8 mouse cellular contexts compared by ENCODE assay signal in genomic region chr4:130341691-130342090, GRCm38 (mm10). TPM values are rescaled to one million over a fixed set of nuclear protein-coding genes. Genes with fewer than 3 reads are reported as not detected.
DNase-seq lines count a peak whose midpoint lies in the region; ATAC-seq lines count a peak whose summit lies in the region.

No protein-coding gene starts in this region.

- no peak overlapping the region for H3K4me2 ChIP-seq in midbrain, embryonic 11.5 days
- H3K4me2 ChIP-seq in midbrain, embryonic 15.5 days: no peak overlapping the region

- WGBS in midbrain, embryonic 11.5 days: 30% methylated on average over 4 of the region's 4 CpGs
- WGBS in midbrain, embryonic 15.5 days: 24% methylated on average over 4 of the region's 4 CpGs
- 38% methylated on average over 4 of the region's 4 CpGs for WGBS in limb, embryonic 10.5 days

- peak; percentile 91 for DNase-seq in midbrain, embryonic 11.5 days (ENCODE audit: low spot score, missing footprints)
- DNase-seq in T-cell, adult 2 months (ENCODE audit: low spot score): peak; percentile 52
- DNase-seq in cerebellum, adult 9-11 months: peak; percentile 58
- peak; percentile 8 for DNase-seq in gonadal fat pad, adult 2 months (ENCODE audit: low read depth)
- peak; percentile 52 for DNase-seq in limb, embryonic 10.5 days (ENCODE audit: low spot score)
- DNase-seq in natural killer cell, adult 2 months (ENCODE audit: low spot score in 2 of 2): peak; percentile 15 to 41
- DNase-seq in yolk sac, embryonic 10.5 days (ENCODE audit: low spot score): peak; percentile 54

- H3K27ac ChIP-seq in midbrain, embryonic 11.5 days (ENCODE audit: low read depth, low read length): no peak overlapping the region
- H3K27ac ChIP-seq in midbrain, embryonic 15.5 days: no peak overlapping the region
- no peak overlapping the region for H3K27ac ChIP-seq in limb, embryonic 10.5 days

- peaks cover 1% of the 10 kb centered on the region; the same call in 1 of the 2 replicates for H3K36me3 ChIP-seq in midbrain, embryonic 11.5 days (ENCODE audit: control insufficient read depth, insufficient read depth, low read length)
- peaks cover 18% of the 10 kb centered on the region for H3K36me3 ChIP-seq in midbrain, embryonic 15.5 days (replicated peaks)
- H3K36me3 ChIP-seq in limb, embryonic 10.5 days: peaks cover 61% of the 10 kb centered on the region

- H3K4me3 ChIP-seq in midbrain, embryonic 11.5 days (ENCODE audit: low read depth, low read length): no peak overlapping the region
- H3K4me3 ChIP-seq in midbrain, embryonic 15.5 days: no peak overlapping the region
- no peak overlapping the region for H3K4me3 ChIP-seq in limb, embryonic 10.5 days

- no peak for ATAC-seq in midbrain, embryonic 11.5 days (ENCODE audit: low FRiP score)
- no peak for ATAC-seq in midbrain, embryonic 15.5 days (replicated peaks)

- H3K27me3 ChIP-seq in midbrain, embryonic 11.5 days (ENCODE audit: control insufficient read depth, insufficient read depth, low read length): no peaks in the 10 kb centered on the region
- no peaks in the 10 kb centered on the region for H3K27me3 ChIP-seq in midbrain, embryonic 15.5 days (replicated peaks)
- no peaks in the 10 kb centered on the region for H3K27me3 ChIP-seq in limb, embryonic 10.5 days (ENCODE audit: low read depth, poor library complexity, severe bottlenecking)

- H3K9ac ChIP-seq in midbrain, embryonic 11.5 days (ENCODE audit: low read length): no peak overlapping the region
- H3K9ac ChIP-seq in midbrain, embryonic 15.5 days: no peak overlapping the region

- H3K4me1 ChIP-seq in midbrain, embryonic 11.5 days (ENCODE audit: control insufficient read depth, insufficient read depth, low read length): no peaks in the 10 kb centered on the region
- H3K4me1 ChIP-seq in midbrain, embryonic 15.5 days: peaks cover 4% of the 10 kb centered on the region; the same call in 1 of the 2 replicates
- H3K4me1 ChIP-seq in limb, embryonic 10.5 days: no peaks in the 10 kb centered on the region

- no peaks in the 10 kb centered on the region for H3K9me3 ChIP-seq in midbrain, embryonic 11.5 days (ENCODE audit: control insufficient read depth, low read length)
- H3K9me3 ChIP-seq in midbrain, embryonic 15.5 days: no peaks in the 10 kb centered on the region
- no peaks in the 10 kb centered on the region for H3K9me3 ChIP-seq in limb, embryonic 10.5 days (replicated peaks)

RNA-seq across cellular contexts. Expression of gene Zcchc17, which starts 18.1 kb away (rescaled TPM):
- 81.2 and 84.7 TPM in 2 replicates for polyA plus RNA-seq in midbrain, embryonic 11.5 days (2014; fragmentation: Nextera tagmentation; extraction: Ambion mirVana)
- polyA plus RNA-seq in midbrain, embryonic 15.5 days (2015; fragmentation: Nextera tagmentation; extraction: Ambion mirVana): 83.5 and 84.1 TPM in 2 replicates
- 32.5 and 45.7 TPM in 2 replicates for polyA plus RNA-seq in gonadal fat pad, adult 2 months (2012; rRNA removed)
- 72.9 and 73.5 TPM in 2 replicates for polyA plus RNA-seq in limb, embryonic 10.5 days (2016; fragmentation: Nextera tagmentation; extraction: Ambion mirVana)

RNA-seq across cellular contexts. Expression of gene Snrnp40, which starts 18.2 kb away (rescaled TPM):
- polyA plus RNA-seq in midbrain, embryonic 11.5 days (2014; fragmentation: Nextera tagmentation; extraction: Ambion mirVana): 220 and 223 TPM in 2 replicates
- 106 and 110 TPM in 2 replicates for polyA plus RNA-seq in midbrain, embryonic 15.5 days (2015; fragmentation: Nextera tagmentation; extraction: Ambion mirVana)
- polyA plus RNA-seq in gonadal fat pad, adult 2 months (2012; rRNA removed): 32.3 and 34.1 TPM in 2 replicates
- 254 and 257 TPM in 2 replicates for polyA plus RNA-seq in limb, embryonic 10.5 days (2016; fragmentation: Nextera tagmentation; extraction: Ambion mirVana)

RNA-seq across cellular contexts. Expression of gene Gm10570, which starts 33.2 kb away (rescaled TPM):
- polyA plus RNA-seq in midbrain, embryonic 11.5 days (2014; fragmentation: Nextera tagmentation; extraction: Ambion mirVana): not detected in 2 replicates
- polyA plus RNA-seq in midbrain, embryonic 15.5 days (2015; fragmentation: Nextera tagmentation; extraction: Ambion mirVana): 1.0 and 1.4 TPM in 2 replicates
- polyA plus RNA-seq in gonadal fat pad, adult 2 months (2012; rRNA removed): not detected in 2 replicates
- polyA plus RNA-seq in limb, embryonic 10.5 days (2016; fragmentation: Nextera tagmentation; extraction: Ambion mirVana): not detected in 2 replicates

RNA-seq across cellular contexts. Expression of gene Fabp3, which starts 33.3 kb away (rescaled TPM):
- polyA plus RNA-seq in midbrain, embryonic 11.5 days (2014; fragmentation: Nextera tagmentation; extraction: Ambion mirVana): 16.7 and 18.6 TPM in 2 replicates
- polyA plus RNA-seq in midbrain, embryonic 15.5 days (2015; fragmentation: Nextera tagmentation; extraction: Ambion mirVana): 216 and 230 TPM in 2 replicates
- 3.0 and 4.2 TPM in 2 replicates for polyA plus RNA-seq in gonadal fat pad, adult 2 months (2012; rRNA removed)
- 2.2 and 3.0 TPM in 2 replicates for polyA plus RNA-seq in limb, embryonic 10.5 days (2016; fragmentation: Nextera tagmentation; extraction: Ambion mirVana)

Comparison
In these comparisons a context has a peak if more than half of its experiments do, and no peak if none do; other contexts are left out.
1. DNase-seq: peak in every context shown above with its lines; median percentile 91 in midbrain, embryonic 11.5 days; 58 in cerebellum, adult 9-11 months; 54 in yolk sac, embryonic 10.5 days; 52 in T-cell, adult 2 months; 52 in limb, embryonic 10.5 days; 28 in natural killer cell, adult 2 months; 8 in gonadal fat pad, adult 2 months.